Mouse (Mus musculus): ENCODE results near the gene Mus81. TPM values are rescaled to one million over a fixed set of nuclear protein-coding genes. Genes with fewer than 3 reads are reported as not detected.
A peak's percentile ranks its signal among the peaks of the same experiment; 100 is the strongest.

Gene Mus81
- polyA plus RNA-seq, 2 experiments from 2014 or later, result 34.3 to 39.7 TPM

- ATAC-seq, result peak; percentile 74
Observed at GRCm38 (mm10) chr19:5468374-5468773, 19.8 kb downstream of the Mus81 start, which contains the start of gene Ctsw. TSS of gene Ctsw (minus strand) at chr19:5468507.

- no peak for ATAC-seq
Observed at GRCm38 (mm10) chr19:5466916-5467500, 21.2 kb downstream of the Mus81 start.

GRCm38 (mm10) chr19:5465037-5465436 lies 23.2 kb downstream of the Mus81 start:
- ATAC-seq, result no peak

GRCm38 (mm10) chr19:5463791-5464562 lies 24.2 kb downstream of the Mus81 start:
- ATAC-seq, result no peak

- ATAC-seq, result no peak
Observed at GRCm38 (mm10) chr19:5463212-5463611, 25.0 kb downstream of the Mus81 start.

- ATAC-seq, result no peak
Observed at GRCm38 (mm10) chr19:5461411-5461810, 26.8 kb downstream of the Mus81 start.

GRCm38 (mm10) chr19:5460465-5460911 lies 27.7 kb downstream of the Mus81 start, which contains the start of gene Fibp:
TSS of gene Fibp (plus strand) at chr19:5460615.
- peak; percentile 72 for ATAC-seq

GRCm38 (mm10) chr19:5459896-5460295 lies 28.3 kb downstream of the Mus81 start:
- no peak for ATAC-seq

GRCm38 (mm10) chr19:5459019-5459418 lies 29.2 kb downstream of the Mus81 start:
- no peak for ATAC-seq

- no peak for ATAC-seq
Observed at GRCm38 (mm10) chr19:5457746-5458442, 30.3 kb downstream of the Mus81 start, which contains the start of gene Ccdc85b. TSS of gene Ccdc85b (minus strand) at chr19:5457894.

- ATAC-seq, result peak; percentile 77
Observed at GRCm38 (mm10) chr19:5456922-5457745, 31.1 kb downstream of the Mus81 start.

- ATAC-seq, result no peak
Observed at GRCm38 (mm10) chr19:5456241-5456921, 31.8 kb downstream of the Mus81 start.

- ATAC-seq, result no peak
Observed at GRCm38 (mm10) chr19:5455568-5455967, 32.6 kb downstream of the Mus81 start.

GRCm38 (mm10) chr19:5455037-5455436 lies 33.2 kb downstream of the Mus81 start:
- ATAC-seq, result no peak

- no peak for ATAC-seq
Observed at GRCm38 (mm10) chr19:5451766-5452165, 36.4 kb downstream of the Mus81 start.

- ATAC-seq, result no peak
Observed at GRCm38 (mm10) chr19:5449673-5450072, 38.5 kb downstream of the Mus81 start.

- no peak for ATAC-seq
Observed at GRCm38 (mm10) chr19:5448354-5449150, 39.6 kb downstream of the Mus81 start.

- ATAC-seq, result peak; percentile 94
Observed at GRCm38 (mm10) chr19:5447515-5448353, 40.5 kb downstream of the Mus81 start, which contains the start of gene Fosl1. TSS of gene Fosl1 (plus strand) at chr19:5447547.

GRCm38 (mm10) chr19:5445747-5446146 lies 42.5 kb downstream of the Mus81 start:
- ATAC-seq, result no peak

- ATAC-seq, result no peak
Observed at GRCm38 (mm10) chr19:5444954-5445353, 43.2 kb downstream of the Mus81 start.
